Mouse (Mus musculus) embryonic facial prominence, embryonic 11.5 days (tissue): ENCODE measurements around the gene Ly6g5b. TPM values are rescaled to one million over a fixed set of nuclear protein-coding genes. Genes with fewer than 3 reads are reported as not detected.

ENCODE experiments used
- ATAC-seq: fragments of 200-750 bp; cut with Nextera tagmentation; replicated peaks from 2 replicates; pipeline ENCODE4 v1.8.0; 2017; ENCODE audit warnings: low read depth; ENCODE audit not compliant: insufficient number of reproducible peaks, low FRiP score, low TSS enrichment
- DNase-seq: peaks from one replicate; pipeline ENCODE4 v3.0.0-alpha.2; 2015; ENCODE audit warnings: low spot score
- H3K27ac ChIP-seq: fragments of 300-500 bp; sonication (generic); replicated peaks from 2 replicates; pipeline ENCODE4 v1.5.1; 2014; ENCODE audit warnings: mild to moderate bottlenecking, low read depth, low read length, control low read depth
- H3K27me3 ChIP-seq: fragments of 300-500 bp; sonication (generic); 2 replicates; pipeline ENCODE4 v1.6.1; 2014; ENCODE audit warnings: mild to moderate bottlenecking, low read length, moderate library complexity, mixed read lengths; ENCODE audit not compliant: control insufficient read depth, insufficient read depth
- H3K36me3 ChIP-seq: fragments of 300-500 bp; sonication (generic); replicated peaks from 2 replicates; pipeline ENCODE4 v1.6.1; 2014; ENCODE audit warnings: low read depth, mild to moderate bottlenecking, low read length, moderate library complexity, mixed read lengths; ENCODE audit not compliant: control insufficient read depth, insufficient read depth
- H3K4me1 ChIP-seq: fragments of 300-500 bp; sonication (generic); 2 replicates; pipeline ENCODE4 v1.6.1; 2014; ENCODE audit warnings: low read length, mixed read lengths; ENCODE audit not compliant: control insufficient read depth, insufficient read depth
- H3K4me2 ChIP-seq: fragments of 300-500 bp; sonication (generic); 2 replicates; pipeline ENCODE4 v1.6.1; 2014; ENCODE audit warnings: low read depth, mild to moderate bottlenecking, control low read depth, low read length, moderate library complexity
- H3K4me3 ChIP-seq: fragments of 300-500 bp; sonication (generic); 2 replicates; pipeline ENCODE4 v1.5.1; 2014; ENCODE audit warnings: low read depth, low read length, control low read depth
- H3K9ac ChIP-seq: fragments of 300-500 bp; sonication (generic); replicated peaks from 2 replicates; pipeline ENCODE4 v1.6.1; 2014; ENCODE audit warnings: mild to moderate bottlenecking, control low read depth, low read length
- H3K9me3 ChIP-seq: fragments of 300-500 bp; sonication (generic); replicated peaks from 2 replicates; pipeline ENCODE4 v1.6.1; 2016; ENCODE audit warnings: mild to moderate bottlenecking, low read length, inconsistent platforms, mixed read lengths; ENCODE audit not compliant: control insufficient read depth
- WGBS: fragments of 180-500 bp; shearing (Covaris S2); extraction: QIAGEN DNeasy Blood & Tissue Kit; methylation state at CpG from one replicate; pipeline ENCODE4 v1.1.7; 2014; 5-methylcytosine and 5-hydroxymethylcytosine counted together
- polyA plus RNA-seq: library from polyadenylated mRNA; unstranded; fragments of >200 nt; fragmentation: Nextera tagmentation; extraction: Ambion mirVana; gene quantifications from 2 replicates; pipeline ENCODE4 v1.2.1, GENCODE M21; 2014

Ly6g5b gene
- polyA plus RNA-seq, 1 experiment from 2014 or later = 0.53 TPM

- Histone ChIP-seq H3K4me2 (no peak overlapping the region), H3K9ac (no peak overlapping the region), H3K36me3 (peaks cover 4% of the 10 kb centered on the region; the same call in 1 of the 2 replicates), H3K27ac (no peak overlapping the region), H3K27me3 (no peaks in the 10 kb centered on the region), H3K9me3 (no peaks in the 10 kb centered on the region), H3K4me1 (no peaks in the 10 kb centered on the region), H3K4me3 (no peak overlapping the region)
- DNase-seq = no peak
- no peak for ATAC-seq
- 72% methylated on average over 8 of the region's 8 CpGs for WGBS
These were observed 12.9 kb downstream of the Ly6g5b start for GRCm38 (mm10) chr17:35102299-35102698.

GRCm38 (mm10) chr17:35101161-35101560 lies 14.1 kb downstream of the Ly6g5b start:
- no peak overlapping the region for H3K27ac ChIP-seq
- H3K4me3 ChIP-seq = no peak overlapping the region
- DNase-seq (no peak), ATAC-seq (no peak)
- H3K36me3 ChIP-seq = peaks cover 6% of the 10 kb centered on the region
- H3K9ac ChIP-seq = no peak overlapping the region
- H3K9me3 ChIP-seq = no peaks in the 10 kb centered on the region
- H3K27me3 ChIP-seq = no peaks in the 10 kb centered on the region
- 92% methylated on average over 11 of the region's 11 CpGs for WGBS
- H3K4me2 ChIP-seq = no peak overlapping the region
- no peaks in the 10 kb centered on the region for H3K4me1 ChIP-seq

- peaks cover 6% of the 10 kb centered on the region for H3K36me3 ChIP-seq
These were observed 14.9 kb downstream of the Ly6g5b start for GRCm38 (mm10) chr17:35100196-35100765.

GRCm38 (mm10) chr17:35097164-35097655 lies 18.0 kb downstream of the Ly6g5b start:
- 83% methylated on average over 12 of the region's 12 CpGs for WGBS
- DNase-seq (no peak), ATAC-seq (no peak)
- Histone ChIP-seq H3K9ac (no peak overlapping the region), H3K4me3 (no peak overlapping the region), H3K27me3 (no peaks in the 10 kb centered on the region), H3K4me1 (no peaks in the 10 kb centered on the region), H3K9me3 (no peaks in the 10 kb centered on the region), H3K4me2 (no peak overlapping the region), H3K36me3 (peaks cover 9% of the 10 kb centered on the region), H3K27ac (no peak overlapping the region)

More at GRCm38 (mm10) chr17:35100196-35100765, 14.9 kb downstream of the Ly6g5b start:
- Histone ChIP-seq H3K4me1 (no peaks in the 10 kb centered on the region), H3K27me3 (no peaks in the 10 kb centered on the region), H3K4me2 (no peak overlapping the region), H3K9me3 (no peaks in the 10 kb centered on the region), H3K27ac (no peak overlapping the region), H3K4me3 (no peak overlapping the region), H3K9ac (no peak overlapping the region)
- WGBS = 85% methylated on average over 10 of the region's 10 CpGs
- no peak for DNase-seq
- ATAC-seq = no peak

- H3K27me3 ChIP-seq = no peaks in the 10 kb centered on the region
- DNase-seq = no peak
- no peak overlapping the region for H3K4me3 ChIP-seq
- no peak overlapping the region for H3K4me2 ChIP-seq
- H3K36me3 ChIP-seq = peaks cover 9% of the 10 kb centered on the region
- no peak for ATAC-seq
- no peaks in the 10 kb centered on the region for H3K4me1 ChIP-seq
- no peak overlapping the region for H3K9ac ChIP-seq
- WGBS = 86% methylated on average over 12 of the region's 12 CpGs
- H3K9me3 ChIP-seq = no peaks in the 10 kb centered on the region
- no peak overlapping the region for H3K27ac ChIP-seq
These were observed 18.6 kb downstream of the Ly6g5b start for GRCm38 (mm10) chr17:35096597-35096996.

GRCm38 (mm10) chr17:35094475-35095365 lies 20.5 kb downstream of the Ly6g5b start:
- Histone ChIP-seq H3K9me3 (no peaks in the 10 kb centered on the region), H3K4me1 (peaks cover 3% of the 10 kb centered on the region), H3K36me3 (peaks cover 7% of the 10 kb centered on the region), H3K4me2 (no peak overlapping the region), H3K27me3 (no peaks in the 10 kb centered on the region), H3K9ac (no peak overlapping the region), H3K27ac (no peak overlapping the region), H3K4me3 (no peak overlapping the region)
- DNase-seq (no peak), ATAC-seq (no peak)
- WGBS = 93% methylated on average over 15 of the region's 15 CpGs

- ATAC-seq (no peak), DNase-seq (no peak)
- Histone ChIP-seq H3K4me2 (no peak overlapping the region), H3K27me3 (no peaks in the 10 kb centered on the region), H3K9me3 (no peaks in the 10 kb centered on the region), H3K4me3 (no peak overlapping the region), H3K9ac (no peak overlapping the region), H3K27ac (no peak overlapping the region), H3K36me3 (peaks cover 5% of the 10 kb centered on the region), H3K4me1 (peaks cover 3% of the 10 kb centered on the region)
- WGBS = 88% methylated on average over 14 of the region's 14 CpGs
These were observed 22.6 kb downstream of the Ly6g5b start for GRCm38 (mm10) chr17:35092403-35093198.
